Mouse (Mus musculus) heart, adult 2 months (tissue): ENCODE results near the gene Olfr142.

Experiments used
- CTCF ChIP-seq: fragments of 200-600 bp; IDR thresholded peaks from 2 replicates; pipeline ENCODE4 v1.8.1; 2022; ENCODE audit warnings: antibody characterized with exemption, mild to moderate bottlenecking, moderate library complexity
- POLR2A ChIP-seq: fragments of 200-500 bp; IDR thresholded peaks from 2 replicates; pipeline ENCODE4 v1.6.1; 2011; ENCODE audit warnings: mild to moderate bottlenecking, low read depth, low read length, control low read depth; ENCODE audit not compliant: insufficient read depth

DNA sequence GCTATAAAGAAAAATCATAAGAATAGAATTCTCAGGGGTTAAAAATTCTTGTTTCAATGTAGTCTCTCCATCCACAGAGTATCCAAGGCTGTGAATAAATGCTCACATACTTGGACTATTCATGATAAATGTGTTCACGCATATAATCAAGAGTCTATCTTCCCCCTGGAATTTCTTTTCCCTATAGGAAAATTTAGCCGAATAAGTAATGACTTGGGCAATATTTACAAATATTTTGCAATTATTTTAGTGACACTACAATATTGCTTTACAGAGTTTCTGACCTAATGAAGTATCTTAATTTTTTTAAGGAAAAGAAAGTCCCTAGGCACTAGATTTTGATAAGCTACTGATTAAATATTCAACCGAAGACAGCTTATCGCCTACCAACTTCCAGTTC is at the start of gene Olfr142:
- TF ChIP-seq CTCF: no peak
- TF ChIP-seq POLR2A: no peak
